14 mouse cellular contexts compared by ENCODE assay signal in the genomic region with DNA sequence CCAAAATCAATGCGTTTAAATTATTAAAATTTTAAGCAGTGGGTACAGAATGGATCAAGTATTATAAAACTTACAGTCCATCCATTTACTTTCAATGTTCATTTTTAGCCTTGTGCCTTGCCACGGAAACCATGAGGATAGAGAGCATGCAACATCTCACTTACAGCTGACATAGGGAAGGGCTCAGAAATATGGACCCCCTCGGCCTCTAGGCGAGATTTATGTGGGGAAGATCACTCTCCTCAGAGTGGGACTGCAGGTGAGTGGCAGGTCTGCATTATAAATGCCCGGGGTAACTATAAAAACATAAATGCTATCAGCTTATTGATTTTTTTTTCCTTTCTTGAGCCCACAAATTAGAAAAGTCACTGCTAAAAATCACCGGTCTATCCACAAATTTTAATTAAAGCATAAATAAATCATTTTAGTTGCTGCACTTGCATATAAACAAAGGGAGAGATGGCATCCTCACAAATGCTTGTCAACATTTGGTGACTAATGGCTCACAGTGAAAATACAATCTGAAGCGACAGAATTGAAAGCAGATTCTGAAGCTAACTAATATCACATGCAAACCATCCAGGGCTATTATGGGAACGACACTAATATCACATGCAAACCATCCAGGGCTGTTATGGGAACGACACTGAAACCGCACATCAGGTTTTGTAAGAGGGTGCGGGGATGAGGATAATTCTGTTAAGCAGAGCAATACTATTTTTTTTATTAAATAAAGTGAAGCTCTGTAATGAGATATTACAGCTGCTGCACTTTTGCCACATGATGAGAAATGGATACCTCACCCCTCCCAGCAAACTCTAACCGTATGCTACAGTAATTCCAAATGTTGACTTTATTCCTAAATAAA.
A peak's percentile ranks its signal among the peaks of the same experiment; 100 is the strongest.
DNase-seq lines count a peak whose midpoint lies in the region; ATAC-seq and TF ChIP-seq lines count a peak whose summit lies in the region.
"Had no signal": no experiment of that assay in that cellular context is flagged by ENCODE, and none has a peak within 500 bp of the region (broad histone marks: within the 10 kb centered on the region; RNA-seq: fewer than 3 reads in every experiment).

No protein-coding gene starts in this region.

- TF ChIP-seq POLR2A in heart, adult 2 months (IDR thresholded peaks at IDR 0.05; ENCODE audit: insufficient read depth, low read depth, low read length) = no peak

- no peaks in the 10 kb centered on the region for H3K9me3 ChIP-seq in limb, embryonic 13.5 days
- no peaks in the 10 kb centered on the region for H3K9me3 ChIP-seq in limb, embryonic 10.5 days (replicated peaks)
- no peaks in the 10 kb centered on the region for H3K9me3 ChIP-seq in embryonic facial prominence, embryonic 14.5 days (ENCODE audit: control insufficient read depth, low read length)
- H3K9me3 ChIP-seq in neural tube, embryonic 15.5 days (replicated peaks) = no peaks in the 10 kb centered on the region
- H3K9me3 ChIP-seq: forebrain, embryonic 12.5 days had no signal

- TF ChIP-seq EP300 in heart, adult 2 months (IDR thresholded peaks at IDR 0.05; ENCODE audit: insufficient read depth, low read depth, low read length) = no peak

- no peak for DNase-seq in heart, adult 2 months
- DNase-seq in heart, postnatal 4 days = no peak
- DNase-seq in limb, embryonic 10.5 days (ENCODE audit: low spot score) = no peak
- peak; percentile 77 for DNase-seq in embryonic facial prominence, embryonic 14.5 days (ENCODE audit: low spot score)
- no peak for DNase-seq in urinary bladder, postnatal 25 days (ENCODE audit: low spot score)
- DNase-seq: adrenal gland, adult 2 months; cerebellum, postnatal 36 days; thymus, postnatal 25 days had no signal

- 75% methylated on average over 12 of the region's 12 CpGs for WGBS in heart, adult 2 months
- 40% methylated on average over 12 of the region's 12 CpGs for WGBS in limb, embryonic 13.5 days
- WGBS in limb, embryonic 10.5 days = 64% methylated on average over 12 of the region's 12 CpGs
- 34% methylated on average over 12 of the region's 12 CpGs for WGBS in embryonic facial prominence, embryonic 14.5 days
- WGBS in neural tube, embryonic 15.5 days = 51% methylated on average over 12 of the region's 12 CpGs

- no peak for TF ChIP-seq CTCF in heart, adult 2 months (IDR thresholded peaks at IDR 0.05)

- no peak overlapping the region for H3K4me3 ChIP-seq in heart, adult 2 months
- H3K4me3 ChIP-seq in limb, embryonic 13.5 days = no peak overlapping the region
- no peak overlapping the region for H3K4me3 ChIP-seq in limb, embryonic 10.5 days
- H3K4me3 ChIP-seq in embryonic facial prominence, embryonic 14.5 days (ENCODE audit: low read depth, low read length) = no peak overlapping the region
- no peak overlapping the region for H3K4me3 ChIP-seq in neural tube, embryonic 15.5 days (replicated peaks)
- H3K4me3 ChIP-seq: forebrain, embryonic 12.5 days had no signal

- no peak overlapping the region for H3K9ac ChIP-seq in heart, adult 2 months (ENCODE audit: low read depth, low read length)
- no peak overlapping the region for H3K9ac ChIP-seq in limb, embryonic 13.5 days
- no peak overlapping the region for H3K9ac ChIP-seq in embryonic facial prominence, embryonic 14.5 days (ENCODE audit: low read depth, low read length)
- no peak overlapping the region for H3K9ac ChIP-seq in neural tube, embryonic 15.5 days (replicated peaks)
- H3K9ac ChIP-seq: forebrain, embryonic 12.5 days had no signal

- no peaks in the 10 kb centered on the region for H3K79me2 ChIP-seq in heart, adult 2 months (replicated peaks; ENCODE audit: control insufficient read depth, insufficient read depth, low read length)

- intact Hi-C loops in heart, adult 2 months (cut with DNase I) = no loop called here

- ATAC-seq in limb, embryonic 13.5 days (ENCODE audit: low FRiP score, low read depth) = peak; percentile 3; the same call in 1 of the 2 replicates
- ATAC-seq in embryonic facial prominence, embryonic 14.5 days (ENCODE audit: low read depth) = peak; percentile 65; the same call in 1 of the 2 replicates
- peak; percentile 59; the same call in 1 of the 2 replicates for ATAC-seq in neural tube, embryonic 15.5 days (ENCODE audit: low FRiP score)
- ATAC-seq: inflammation-experienced regulatory T-cells, adult 6 months; Patski had no signal

- no peak overlapping the region for H3K4me2 ChIP-seq in limb, embryonic 13.5 days (replicated peaks)
- H3K4me2 ChIP-seq in embryonic facial prominence, embryonic 14.5 days (ENCODE audit: low read depth, low read length) = peak overlapping the region; percentile 41; the same call in 1 of the 2 replicates
- H3K4me2 ChIP-seq in neural tube, embryonic 15.5 days = peak overlapping the region; percentile 17; the same call in 1 of the 2 replicates
- H3K4me2 ChIP-seq: forebrain, embryonic 12.5 days had no signal

- H3K27ac ChIP-seq in heart, adult 2 months = peak overlapping the region; percentile 33; the same call in 1 of the 2 replicates
- peak overlapping the region; percentile 6; the same call in 1 of the 2 replicates for H3K27ac ChIP-seq in limb, embryonic 13.5 days
- no peak overlapping the region for H3K27ac ChIP-seq in limb, embryonic 10.5 days
- peak overlapping the region; percentile 76 for H3K27ac ChIP-seq in embryonic facial prominence, embryonic 14.5 days (replicated peaks; ENCODE audit: low read depth, low read length)
- H3K27ac ChIP-seq in neural tube, embryonic 15.5 days (replicated peaks) = peak overlapping the region; percentile 51; the same call in 1 of the 2 replicates
- H3K27ac ChIP-seq: forebrain, embryonic 12.5 days; macrophage had no signal

- H3K4me1 ChIP-seq in heart, adult 2 months (ENCODE audit: control insufficient read depth, insufficient read depth, low read length) = no peaks in the 10 kb centered on the region
- peaks cover 23% of the 10 kb centered on the region for H3K4me1 ChIP-seq in limb, embryonic 13.5 days
- H3K4me1 ChIP-seq in limb, embryonic 10.5 days = peaks cover 29% of the 10 kb centered on the region
- peaks cover 18% of the 10 kb centered on the region for H3K4me1 ChIP-seq in embryonic facial prominence, embryonic 14.5 days (ENCODE audit: control insufficient read depth, insufficient read depth, low read length)
- peaks cover 21% of the 10 kb centered on the region for H3K4me1 ChIP-seq in neural tube, embryonic 15.5 days

- no peaks in the 10 kb centered on the region for H3K36me3 ChIP-seq in heart, adult 2 months (ENCODE audit: control insufficient read depth, insufficient read depth, low read length)
- H3K36me3 ChIP-seq in limb, embryonic 13.5 days = no peaks in the 10 kb centered on the region
- no peaks in the 10 kb centered on the region for H3K36me3 ChIP-seq in limb, embryonic 10.5 days
- no peaks in the 10 kb centered on the region for H3K36me3 ChIP-seq in embryonic facial prominence, embryonic 14.5 days (ENCODE audit: control insufficient read depth, insufficient read depth, low read length)
- no peaks in the 10 kb centered on the region for H3K36me3 ChIP-seq in neural tube, embryonic 15.5 days
- H3K36me3 ChIP-seq: forebrain, embryonic 12.5 days had no signal

- no peaks in the 10 kb centered on the region for H3K27me3 ChIP-seq in heart, adult 2 months (ENCODE audit: control insufficient read depth, insufficient read depth, low read length)
- no peaks in the 10 kb centered on the region for H3K27me3 ChIP-seq in limb, embryonic 13.5 days
- H3K27me3 ChIP-seq in limb, embryonic 10.5 days (ENCODE audit: low read depth, poor library complexity, severe bottlenecking) = no peaks in the 10 kb centered on the region
- no peaks in the 10 kb centered on the region for H3K27me3 ChIP-seq in embryonic facial prominence, embryonic 14.5 days (replicated peaks; ENCODE audit: control insufficient read depth, insufficient read depth, low read length)
- no peaks in the 10 kb centered on the region for H3K27me3 ChIP-seq in neural tube, embryonic 15.5 days (replicated peaks)
- H3K27me3 ChIP-seq: forebrain, embryonic 12.5 days; Patski had no signal

Comparison
In these comparisons a context has a peak if more than half of its experiments do, and no peak if none do; other contexts are left out.
1. ATAC-seq: peak in every context shown above with its lines; median percentile 65 in embryonic facial prominence, embryonic 14.5 days; 59 in neural tube, embryonic 15.5 days; 3 in limb, embryonic 13.5 days.